Mouse (Mus musculus) heart, postnatal 10 days (tissue): ENCODE data around the gene Gm3625. TPM values are rescaled to one million over a fixed set of nuclear protein-coding genes. Genes with fewer than 3 reads are reported as not detected.

Experiments
- DNase-seq, 2 experiments: peaks; one replicate each; pipeline ENCODE4 v3.0.0; 2021
- intact Hi-C: fragments of 180-260 bp; cut with DNase I; formaldehyde crosslinking; loops from one replicate; pipeline ENCODE4 v1.15.1; 2025
- total RNA-seq, 2 experiments: library from RNA; stranded (reverse); gene quantifications; 2 replicates each; pipeline ENCODE4 v1.2.3; 2021

Gene Gm3625
- not detected for total RNA-seq

GRCm38 (mm10) chr12:4592541-4593165, at the start of gene Gm3625, which contains the start of gene Itsn2:
Gene Gm3625, minus strand, starts transcription at chr12:4592927.
Gene Itsn2, plus strand, starts transcription at chr12:4592638.
- peak; percentile 82 to 85 for DNase-seq
- intact Hi-C loops = no loop called here

GRCm38 (mm10) chr12:4640737-4641136, 48.0 kb upstream of the Gm3625 start:
- no peak for DNase-seq

GRCm38 (mm10) chr12:4638438-4638837, 45.7 kb upstream of the Gm3625 start:
- no peak for DNase-seq
- intact Hi-C loops = loop anchor here (5.0 kb wide), 1 partner anchor 66 kb away; no protein-coding TSS in a partner anchor

More at GRCm38 (mm10) chr12:4640737-4641136, 48.0 kb upstream of the Gm3625 start:
- intact Hi-C loops = no loop called here

- intact Hi-C loops = no loop called here
- DNase-seq = no peak
These were observed 40.2 kb upstream of the Gm3625 start for GRCm38 (mm10) chr12:4632957-4633356.

- no peak for DNase-seq
- intact Hi-C loops = no loop called here
These were observed 31.5 kb upstream of the Gm3625 start for GRCm38 (mm10) chr12:4624201-4624600.

- DNase-seq = no peak
- intact Hi-C loops = no loop called here
These were observed 22.0 kb upstream of the Gm3625 start for GRCm38 (mm10) chr12:4614722-4615121.

- intact Hi-C loops = no loop called here
These were observed 13.9 kb upstream of the Gm3625 start for GRCm38 (mm10) chr12:4606625-4607024.

GRCm38 (mm10) chr12:4599713-4600112, 7.0 kb upstream of the Gm3625 start:
- DNase-seq = no peak
- intact Hi-C loops = no loop called here

More at GRCm38 (mm10) chr12:4606625-4607024, 13.9 kb upstream of the Gm3625 start:
- DNase-seq = no peak

- no peak for DNase-seq
- intact Hi-C loops = no loop called here
These were observed 6.1 kb upstream of the Gm3625 start for GRCm38 (mm10) chr12:4598666-4599428.

GRCm38 (mm10) chr12:4595055-4595454, 2.3 kb upstream of the Gm3625 start:
- DNase-seq = no peak
- intact Hi-C loops = no loop called here

GRCm38 (mm10) chr12:4593930-4594391, 1.2 kb upstream of the Gm3625 start:
- DNase-seq = peak in 1 of 2 experiments; percentile 5
- intact Hi-C loops = no loop called here

- intact Hi-C loops = no loop called here
- peak; percentile 66 to 67 for DNase-seq
These were observed 621 bp upstream of the Gm3625 start for GRCm38 (mm10) chr12:4593166-4593929.

GRCm38 (mm10) chr12:4592025-4592424, 702 bp downstream of the Gm3625 start:
- DNase-seq = peak in 1 of 2 experiments; percentile 10
- intact Hi-C loops = no loop called here

- intact Hi-C loops = no loop called here
- peak; percentile 55 to 64 for DNase-seq
These were observed 4.1 kb downstream of the Gm3625 start for GRCm38 (mm10) chr12:4588603-4589002.

GRCm38 (mm10) chr12:4587846-4588245, 4.9 kb downstream of the Gm3625 start:
- no peak for DNase-seq
- intact Hi-C loops = no loop called here

GRCm38 (mm10) chr12:4582326-4582725, 10.4 kb downstream of the Gm3625 start:
- intact Hi-C loops = no loop called here

GRCm38 (mm10) chr12:4574065-4574464, 18.7 kb downstream of the Gm3625 start:
- no peak for DNase-seq
- intact Hi-C loops = loop anchor here (5.0 kb wide), 1 partner anchor 63 kb away; no protein-coding TSS in a partner anchor

More at GRCm38 (mm10) chr12:4582326-4582725, 10.4 kb downstream of the Gm3625 start:
- DNase-seq = no peak

GRCm38 (mm10) chr12:4571864-4572263, 20.9 kb downstream of the Gm3625 start:
- intact Hi-C loops = loop anchor here (2.0 to 5.0 kb wide), 2 partner anchors 65 to 197 kb away; partner anchors contain the start of genes Fam228b and Pfn4
- DNase-seq = peak; percentile 51 to 55

- intact Hi-C loops = no loop called here
- peak; percentile 59 to 73 for DNase-seq
These were observed 34.0 kb downstream of the Gm3625 start for GRCm38 (mm10) chr12:4558475-4559279.

GRCm38 (mm10) chr12:4558013-4558412, 34.7 kb downstream of the Gm3625 start:
- intact Hi-C loops = no loop called here
- no peak for DNase-seq
